In genomic region chr9:119144696-119145095, GRCm38 (mm10) we compare ENCODE assay signal across 27 mouse cellular contexts. TPM values are rescaled to one million over a fixed set of nuclear protein-coding genes. Genes with fewer than 3 reads are reported as not detected.
DNase-seq lines count a peak whose midpoint lies in the region; ATAC-seq and TF ChIP-seq lines count a peak whose summit lies in the region.
"Had no signal": no experiment of that assay in that cellular context is flagged by ENCODE, and none has a peak within 500 bp of the region (broad histone marks: within the 10 kb centered on the region; RNA-seq: fewer than 3 reads in every experiment).

No protein-coding gene starts in this region.

- 73% methylated on average over 8 of the region's 8 CpGs for WGBS in hindbrain, embryonic 16.5 days
- WGBS in hindbrain, embryonic 13.5 days, result 88% methylated on average over 8 of the region's 8 CpGs
- 83% methylated on average over 8 of the region's 8 CpGs for WGBS in midbrain, postnatal 0 days
- WGBS in midbrain, embryonic 10.5 days, result 85% methylated on average over 8 of the region's 8 CpGs

- no peak overlapping the region for H3K27ac ChIP-seq in hindbrain, embryonic 16.5 days (ENCODE audit: low read depth, low read length)
- no peak overlapping the region for H3K27ac ChIP-seq in hindbrain, embryonic 13.5 days
- no peak overlapping the region for H3K27ac ChIP-seq in midbrain, postnatal 0 days (ENCODE audit: low read depth, low read length)
- H3K27ac ChIP-seq in midbrain, embryonic 10.5 days (replicated peaks), result no peak overlapping the region
- H3K27ac ChIP-seq: embryonic facial prominence, embryonic 12.5 days; macrophage; neural tube, embryonic 13.5 days; stomach, embryonic 15.5 days had no signal

- DNase-seq in adrenal gland, postnatal 25 days, result peak; percentile 24
- no peak for DNase-seq in adrenal gland, adult 2 months
- DNase-seq in midbrain, postnatal 0 days (ENCODE audit: low spot score), result peak; percentile 64
- no peak for DNase-seq in midbrain, embryonic 10.5 days (ENCODE audit: low spot score)
- no peak for DNase-seq in right cerebral cortex, adult 18-20 months
- DNase-seq in kidney, adult 18-20 months, result no peak
- DNase-seq: adrenal gland, postnatal 10 days; heart, postnatal 14 days; kidney, adult 8-10 months; liver; lung, adult 2 months; thymus, adult 2 months had no signal

- TF ChIP-seq CTCF in midbrain, postnatal 0 days (IDR thresholded peaks at IDR 0.05), result no peak

- H3K9me3 ChIP-seq in hindbrain, embryonic 16.5 days (ENCODE audit: control insufficient read depth, low read length), result no peaks in the 10 kb centered on the region
- no peaks in the 10 kb centered on the region for H3K9me3 ChIP-seq in hindbrain, embryonic 13.5 days
- no peaks in the 10 kb centered on the region for H3K9me3 ChIP-seq in midbrain, postnatal 0 days (ENCODE audit: low read length)
- no peaks in the 10 kb centered on the region for H3K9me3 ChIP-seq in midbrain, embryonic 10.5 days (replicated peaks)
- H3K9me3 ChIP-seq: embryonic facial prominence, embryonic 12.5 days; heart, embryonic 12.5 days; neural tube, embryonic 13.5 days; stomach, embryonic 15.5 days had no signal

- no peaks in the 10 kb centered on the region for H3K36me3 ChIP-seq in hindbrain, embryonic 16.5 days (ENCODE audit: control insufficient read depth, insufficient read depth, low read length)
- H3K36me3 ChIP-seq in hindbrain, embryonic 13.5 days, result no peaks in the 10 kb centered on the region
- H3K36me3 ChIP-seq in midbrain, postnatal 0 days (ENCODE audit: insufficient read depth, low read length), result no peaks in the 10 kb centered on the region
- no peaks in the 10 kb centered on the region for H3K36me3 ChIP-seq in midbrain, embryonic 10.5 days
- H3K36me3 ChIP-seq: embryonic facial prominence, embryonic 12.5 days; heart, embryonic 12.5 days; neural tube, embryonic 13.5 days; stomach, embryonic 15.5 days had no signal

- no peaks in the 10 kb centered on the region for H3K27me3 ChIP-seq in hindbrain, embryonic 16.5 days (replicated peaks; ENCODE audit: control insufficient read depth, insufficient read depth, low read length)
- no peaks in the 10 kb centered on the region for H3K27me3 ChIP-seq in hindbrain, embryonic 13.5 days
- H3K27me3 ChIP-seq in midbrain, postnatal 0 days (ENCODE audit: insufficient read depth, low read length), result no peaks in the 10 kb centered on the region
- no peaks in the 10 kb centered on the region for H3K27me3 ChIP-seq in midbrain, embryonic 10.5 days (ENCODE audit: low read depth, poor library complexity, severe bottlenecking)
- H3K27me3 ChIP-seq: embryonic facial prominence, embryonic 12.5 days; neural tube, embryonic 13.5 days; stomach, embryonic 15.5 days had no signal

- H3K4me1 ChIP-seq in hindbrain, embryonic 16.5 days (ENCODE audit: control insufficient read depth, insufficient read depth, low read depth, low read length), result no peaks in the 10 kb centered on the region
- H3K4me1 ChIP-seq in hindbrain, embryonic 13.5 days (replicated peaks), result no peaks in the 10 kb centered on the region
- H3K4me1 ChIP-seq in midbrain, postnatal 0 days (ENCODE audit: insufficient read depth, low read length), result no peaks in the 10 kb centered on the region
- peaks cover 9% of the 10 kb centered on the region for H3K4me1 ChIP-seq in midbrain, embryonic 10.5 days
- H3K4me1 ChIP-seq: embryonic facial prominence, embryonic 12.5 days; neural tube, embryonic 13.5 days; stomach, embryonic 15.5 days had no signal

- no peak overlapping the region for H3K4me2 ChIP-seq in hindbrain, embryonic 16.5 days (ENCODE audit: low read length)
- H3K4me2 ChIP-seq in hindbrain, embryonic 13.5 days, result no peak overlapping the region
- H3K4me2 ChIP-seq in midbrain, postnatal 0 days (ENCODE audit: low read depth, low read length, poor library complexity, severe bottlenecking), result no peak overlapping the region
- H3K4me2 ChIP-seq: embryonic facial prominence, embryonic 12.5 days; heart, embryonic 12.5 days; midbrain, embryonic 11.5 days; neural tube, embryonic 13.5 days; stomach, embryonic 15.5 days had no signal

- ATAC-seq in hindbrain, embryonic 16.5 days, result peak; percentile 73; the same call in 1 of the 2 replicates
- no peak for ATAC-seq in hindbrain, embryonic 13.5 days (ENCODE audit: low FRiP score)
- no peak for ATAC-seq in midbrain, postnatal 0 days (ENCODE audit: low FRiP score)
- ATAC-seq: inflammation-experienced regulatory T-cells, adult 6 months; Patski had no signal

- no peak overlapping the region for H3K9ac ChIP-seq in hindbrain, embryonic 16.5 days (ENCODE audit: low read depth, low read length)
- H3K9ac ChIP-seq in hindbrain, embryonic 13.5 days, result no peak overlapping the region
- no peak overlapping the region for H3K9ac ChIP-seq in midbrain, postnatal 0 days (replicated peaks; ENCODE audit: low read length, poor library complexity, severe bottlenecking)
- H3K9ac ChIP-seq: embryonic facial prominence, embryonic 12.5 days; heart, embryonic 12.5 days; neural tube, embryonic 13.5 days; stomach, embryonic 15.5 days had no signal

- H3K4me3 ChIP-seq in hindbrain, embryonic 16.5 days (ENCODE audit: low read length), result no peak overlapping the region
- H3K4me3 ChIP-seq in hindbrain, embryonic 13.5 days, result no peak overlapping the region
- no peak overlapping the region for H3K4me3 ChIP-seq in midbrain, postnatal 0 days (ENCODE audit: low read depth, low read length)
- H3K4me3 ChIP-seq in midbrain, embryonic 10.5 days, result no peak overlapping the region
- H3K4me3 ChIP-seq: embryonic facial prominence, embryonic 12.5 days; heart, embryonic 12.5 days; neural tube, embryonic 13.5 days; stomach, embryonic 15.5 days had no signal

RNA-seq across cellular contexts. Expression of gene Acaa1b, which starts 12.2 kb away (rescaled TPM):
- total RNA-seq in adrenal gland, postnatal 25 days (2021), result 10.8 and 12.1 TPM in 2 replicates
- total RNA-seq in adrenal gland, adult 2 months (2021), result 10 to 100 TPM in 1 of 2 experiments, 1 to 10 TPM in 1; 9.6 to 15.9 TPM
- polyA plus RNA-seq in adrenal gland, adult 2 months (2012; rRNA removed), result 30.9 and 48.8 TPM in 2 replicates
- polyA plus RNA-seq in hindbrain, embryonic 16.5 days (2015; fragmentation: Nextera tagmentation; extraction: Ambion mirVana), result 3.7 and 5.1 TPM in 2 replicates
- 1.8 and 1.9 TPM in 2 replicates for polyA plus RNA-seq in hindbrain, embryonic 13.5 days (2015; fragmentation: Nextera tagmentation; extraction: Ambion mirVana)
- 2.8 and 2.9 TPM in 2 replicates for total RNA-seq in midbrain, postnatal 0 days (2014; rRNA removed)
- polyA plus RNA-seq in midbrain, postnatal 0 days (2015; fragmentation: Nextera tagmentation; extraction: Ambion mirVana), result 4.6 and 5.2 TPM in 2 replicates
- polyA plus RNA-seq in midbrain, embryonic 10.5 days (2016; fragmentation: Nextera tagmentation; extraction: Ambion mirVana), result 1.5 and 1.9 TPM in 2 replicates
- total RNA-seq: granulocyte monocyte progenitor cell, adult 5-6 weeks had no signal
- polyA plus RNA-seq: inflammation-experienced regulatory T-cells, adult 6 months; macrophage had no signal

RNA-seq across cellular contexts. Expression of gene Gm47289, which starts 14.3 kb away (rescaled TPM):
- total RNA-seq in adrenal gland, postnatal 25 days (2021), result not detected in 2 replicates
- not detected for total RNA-seq in adrenal gland, adult 2 months (2021)
- not detected in 2 replicates for polyA plus RNA-seq in adrenal gland, adult 2 months (2012; rRNA removed)
- polyA plus RNA-seq in hindbrain, embryonic 16.5 days (2015; fragmentation: Nextera tagmentation; extraction: Ambion mirVana), result not detected in 2 replicates
- polyA plus RNA-seq in hindbrain, embryonic 13.5 days (2015; fragmentation: Nextera tagmentation; extraction: Ambion mirVana), result not detected in 2 replicates
- not detected in 2 replicates for total RNA-seq in midbrain, postnatal 0 days (2014; rRNA removed)
- not detected in 2 replicates for polyA plus RNA-seq in midbrain, postnatal 0 days (2015; fragmentation: Nextera tagmentation; extraction: Ambion mirVana)
- polyA plus RNA-seq in midbrain, embryonic 10.5 days (2016; fragmentation: Nextera tagmentation; extraction: Ambion mirVana), result not detected in 2 replicates
- total RNA-seq: adrenal gland, postnatal 10 days; gastrocnemius, adult 8-10 months; granulocyte monocyte progenitor cell, adult 5-6 weeks; heart, postnatal 14 days; layer of hippocampus, adult 8-10 months; left cerebral cortex, postnatal 36 days had no signal
- polyA plus RNA-seq: embryonic facial prominence, embryonic 12.5 days; heart, embryonic 12.5 days; inflammation-experienced regulatory T-cells, adult 6 months; lung, adult 2 months; macrophage; midbrain, embryonic 11.5 days; neural tube, embryonic 13.5 days; Patski; spleen, adult 2 months; stomach, embryonic 15.5 days; thymus, adult 2 months had no signal

RNA-seq across cellular contexts. Expression of gene Dlec1, which starts 42.4 kb away (rescaled TPM):
- 1.1 and 3.0 TPM in 2 replicates for total RNA-seq in adrenal gland, postnatal 25 days (2021)
- 1 to 10 TPM; 2.0 to 2.2 TPM for total RNA-seq in adrenal gland, adult 2 months (2021)
- 1.1 and 1.5 TPM in 2 replicates for polyA plus RNA-seq in adrenal gland, adult 2 months (2012; rRNA removed)
- polyA plus RNA-seq in hindbrain, embryonic 16.5 days (2015; fragmentation: Nextera tagmentation; extraction: Ambion mirVana), result 0.77 and 2.9 TPM in 2 replicates
- polyA plus RNA-seq in hindbrain, embryonic 13.5 days (2015; fragmentation: Nextera tagmentation; extraction: Ambion mirVana), result 0.38 and 1.5 TPM in 2 replicates
- total RNA-seq in midbrain, postnatal 0 days (2014; rRNA removed), result 2.8 and 3.3 TPM in 2 replicates
- 0.91 and 0.95 TPM in 2 replicates for polyA plus RNA-seq in midbrain, postnatal 0 days (2015; fragmentation: Nextera tagmentation; extraction: Ambion mirVana)
- polyA plus RNA-seq in midbrain, embryonic 10.5 days (2016; fragmentation: Nextera tagmentation; extraction: Ambion mirVana), result 0.58 and 0.82 TPM in 2 replicates
- total RNA-seq: gastrocnemius, adult 8-10 months had no signal

RNA-seq across cellular contexts. Expression of gene Plcd1, which starts 51.4 kb away (rescaled TPM):
- 6.9 and 11.1 TPM in 2 replicates for total RNA-seq in adrenal gland, postnatal 25 days (2021)
- 10 to 100 TPM in 1 of 2 experiments, 1 to 10 TPM in 1; 4.8 to 20.7 TPM for total RNA-seq in adrenal gland, adult 2 months (2021)
- 16.6 and 17.5 TPM in 2 replicates for polyA plus RNA-seq in adrenal gland, adult 2 months (2012; rRNA removed)
- polyA plus RNA-seq in hindbrain, embryonic 16.5 days (2015; fragmentation: Nextera tagmentation; extraction: Ambion mirVana), result 20.7 and 22.4 TPM in 2 replicates
- 22.5 and 23.8 TPM in 2 replicates for polyA plus RNA-seq in hindbrain, embryonic 13.5 days (2015; fragmentation: Nextera tagmentation; extraction: Ambion mirVana)
- 12.2 and 17.4 TPM in 2 replicates for total RNA-seq in midbrain, postnatal 0 days (2014; rRNA removed)
- 10.9 and 11.8 TPM in 2 replicates for polyA plus RNA-seq in midbrain, postnatal 0 days (2015; fragmentation: Nextera tagmentation; extraction: Ambion mirVana)
- 21.8 and 29.2 TPM in 2 replicates for polyA plus RNA-seq in midbrain, embryonic 10.5 days (2016; fragmentation: Nextera tagmentation; extraction: Ambion mirVana)
- total RNA-seq: granulocyte monocyte progenitor cell, adult 5-6 weeks had no signal

Comparison
In these comparisons a context has a peak if more than half of its experiments do, and no peak if none do; other contexts are left out.
1. DNase-seq: peak in adrenal gland, postnatal 25 days (single experiment) and midbrain, postnatal 0 days (single experiment); none in adrenal gland, adult 2 months (single experiment), midbrain, embryonic 10.5 days (single experiment), right cerebral cortex, adult 18-20 months (single experiment) and kidney, adult 18-20 months (single experiment).